Mouse (Mus musculus) midbrain, embryonic 16.5 days (tissue): ENCODE results near the gene Rad17. TPM values are rescaled to one million over a fixed set of nuclear protein-coding genes. Genes with fewer than 3 reads are reported as not detected.

Experiments
- ATAC-seq: fragments of 200-750 bp; cut with Nextera tagmentation; 2 replicates; pipeline ENCODE4 v1.8.0; 2017; ENCODE audit warnings: moderate TSS enrichment
- H3K27ac ChIP-seq: fragments of 300-500 bp; sonication (generic); 2 replicates; pipeline ENCODE4 v1.5.1; 2014; ENCODE audit warnings: mild to moderate bottlenecking, low read length, mixed read lengths
- H3K27me3 ChIP-seq: fragments of 300-500 bp; sonication (generic); 2 replicates; pipeline ENCODE4 v1.6.1; 2014; ENCODE audit warnings: low read depth, low read length, mixed read lengths; ENCODE audit not compliant: control insufficient read depth, insufficient read depth
- H3K36me3 ChIP-seq: fragments of 300-500 bp; sonication (generic); 2 replicates; pipeline ENCODE4 v1.6.1; 2014; ENCODE audit warnings: mild to moderate bottlenecking, low read length, moderate library complexity, mixed read lengths; ENCODE audit not compliant: control insufficient read depth, insufficient read depth
- H3K4me1 ChIP-seq: fragments of 300-500 bp; sonication (generic); 2 replicates; pipeline ENCODE4 v1.6.1; 2014; ENCODE audit warnings: mild to moderate bottlenecking, low read length, mixed read lengths; ENCODE audit not compliant: control insufficient read depth, insufficient read depth
- H3K4me2 ChIP-seq: fragments of 300-500 bp; sonication (generic); 2 replicates; pipeline ENCODE4 v1.6.1; 2014; ENCODE audit warnings: mild to moderate bottlenecking, low read length, mixed read lengths
- H3K4me3 ChIP-seq: fragments of 300-500 bp; sonication (generic); 2 replicates; pipeline ENCODE4 v1.5.1; 2014; ENCODE audit warnings: low read depth, mild to moderate bottlenecking, low read length, moderate library complexity, mixed read lengths
- H3K9ac ChIP-seq: fragments of 300-500 bp; sonication (generic); 2 replicates; pipeline ENCODE4 v1.6.1; 2014; ENCODE audit warnings: low read depth, low read length, mixed read lengths
- H3K9me3 ChIP-seq: fragments of 300-500 bp; sonication (generic); replicated peaks from 2 replicates; pipeline ENCODE4 v1.6.1; 2014; ENCODE audit warnings: mild to moderate bottlenecking, low read length, mixed read lengths; ENCODE audit not compliant: control insufficient read depth, poor library complexity, severe bottlenecking
- WGBS: fragments of 180-500 bp; shearing (Covaris S2); extraction: QIAGEN DNeasy Blood & Tissue Kit; methylation state at CpG from one replicate; pipeline ENCODE4 v1.1.7; 2014; 5-methylcytosine and 5-hydroxymethylcytosine counted together
- polyA plus RNA-seq: library from polyadenylated mRNA; unstranded; fragments of >200 nt; fragmentation: Nextera tagmentation; extraction: Ambion mirVana; gene quantifications from 2 replicates; pipeline ENCODE4 v1.2.1, GENCODE M21; 2015

Rad17 gene
- polyA plus RNA-seq, 1 experiment from 2014 or later, result 18.0 TPM

GRCm38 (mm10) chr13:100588646-100589045, 62.2 kb downstream of the Rad17 start:
- no peaks in the 10 kb centered on the region for H3K9me3 ChIP-seq
- WGBS, result 89% methylated on average over 11 of the region's 12 CpGs
- H3K36me3 ChIP-seq, result no peaks in the 10 kb centered on the region
- H3K27ac ChIP-seq, result no peak overlapping the region
- no peaks in the 10 kb centered on the region for H3K4me1 ChIP-seq
- no peaks in the 10 kb centered on the region for H3K27me3 ChIP-seq
- H3K4me3 ChIP-seq, result no peak overlapping the region
- no peak overlapping the region for H3K9ac ChIP-seq
- 0 out of 2 replicates have a peak overlapping the region, but pooled peaks have one; percentile 22 for H3K4me2 ChIP-seq
- ATAC-seq, result peak; percentile 54; the same call in 1 of the 2 replicates

GRCm38 (mm10) chr13:100582144-100582543, 68.7 kb downstream of the Rad17 start:
- H3K27me3 ChIP-seq, result no peaks in the 10 kb centered on the region
- no peak overlapping the region for H3K9ac ChIP-seq
- no peaks in the 10 kb centered on the region for H3K36me3 ChIP-seq
- H3K9me3 ChIP-seq, result no peaks in the 10 kb centered on the region
- H3K4me1 ChIP-seq, result no peaks in the 10 kb centered on the region
- H3K4me2 ChIP-seq, result no peak overlapping the region
- WGBS, result 55% methylated on average over 6 of the region's 6 CpGs
- no peak for ATAC-seq
- H3K27ac ChIP-seq, result no peak overlapping the region
- no peak overlapping the region for H3K4me3 ChIP-seq

- Histone ChIP-seq H3K4me1 (no peaks in the 10 kb centered on the region), H3K4me2 (no peak overlapping the region), H3K4me3 (no peak overlapping the region), H3K9ac (no peak overlapping the region), H3K27ac (no peak overlapping the region), H3K36me3 (no peaks in the 10 kb centered on the region), H3K9me3 (no peaks in the 10 kb centered on the region), H3K27me3 (no peaks in the 10 kb centered on the region)
- ATAC-seq, result no peak
- 22% methylated on average over 3 of the region's 3 CpGs for WGBS
These were observed 69.2 kb downstream of the Rad17 start for GRCm38 (mm10) chr13:100581701-100582100.

DNA sequence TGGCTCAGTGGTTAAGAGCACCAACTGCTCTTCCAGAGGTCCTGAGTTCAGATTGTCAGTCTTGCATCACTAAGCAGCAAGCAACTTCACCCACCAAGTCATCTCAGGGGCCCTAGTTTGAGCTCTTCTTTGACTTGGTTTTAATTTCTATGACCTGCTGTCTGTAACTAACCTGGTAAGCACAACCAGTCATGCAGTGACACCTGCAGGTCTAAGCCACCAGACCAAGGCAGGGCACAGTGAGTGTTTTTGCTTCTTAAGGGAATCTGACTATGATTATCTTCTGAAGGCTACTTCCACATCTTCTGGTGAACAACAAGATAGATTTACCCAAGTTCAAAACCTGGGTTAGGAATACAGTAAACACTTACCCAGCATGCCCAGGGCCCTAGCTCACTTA, 70.9 kb downstream of the Rad17 start:
- ATAC-seq, result no peak
- no peaks in the 10 kb centered on the region for H3K27me3 ChIP-seq

DNA sequence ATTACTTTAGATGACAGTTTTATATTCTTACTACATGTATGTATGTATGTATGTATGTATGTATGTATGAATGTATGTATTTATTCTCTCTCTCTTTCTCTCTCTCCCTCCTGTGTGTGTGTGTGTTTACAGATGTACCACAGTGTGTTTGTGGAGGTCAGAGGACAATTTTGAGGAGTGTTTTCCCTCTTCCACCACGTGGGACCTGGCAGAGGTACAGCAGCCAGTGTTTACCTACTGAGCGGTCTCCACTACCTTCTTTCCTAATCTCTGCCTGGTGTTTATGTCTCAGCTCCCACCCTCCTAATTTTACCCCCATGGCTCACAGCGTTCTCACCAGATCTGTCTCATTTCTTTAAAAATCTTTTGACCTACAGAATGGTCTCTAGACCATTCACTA, 71.6 kb downstream of the Rad17 start:
- H3K9me3 ChIP-seq, result no peaks in the 10 kb centered on the region; the same call in 1 of the 2 replicates
- H3K4me3 ChIP-seq, result no peak overlapping the region
- no peaks in the 10 kb centered on the region for H3K27me3 ChIP-seq
- H3K36me3 ChIP-seq, result no peaks in the 10 kb centered on the region
- H3K4me1 ChIP-seq, result no peaks in the 10 kb centered on the region
- WGBS, result 56% methylated on average over 3 of the region's 3 CpGs
- no peak overlapping the region for H3K9ac ChIP-seq
- H3K27ac ChIP-seq, result no peak overlapping the region
- no peak for ATAC-seq
- no peak overlapping the region for H3K4me2 ChIP-seq

More for the DNA sequence above, 70.9 kb downstream of the Rad17 start:
- no peak overlapping the region for H3K27ac ChIP-seq
- no peaks in the 10 kb centered on the region for H3K36me3 ChIP-seq
- no peaks in the 10 kb centered on the region for H3K4me1 ChIP-seq
- no peaks in the 10 kb centered on the region; the same call in 1 of the 2 replicates for H3K9me3 ChIP-seq
- H3K4me2 ChIP-seq, result no peak overlapping the region
- H3K9ac ChIP-seq, result no peak overlapping the region
- no peak overlapping the region for H3K4me3 ChIP-seq

DNA sequence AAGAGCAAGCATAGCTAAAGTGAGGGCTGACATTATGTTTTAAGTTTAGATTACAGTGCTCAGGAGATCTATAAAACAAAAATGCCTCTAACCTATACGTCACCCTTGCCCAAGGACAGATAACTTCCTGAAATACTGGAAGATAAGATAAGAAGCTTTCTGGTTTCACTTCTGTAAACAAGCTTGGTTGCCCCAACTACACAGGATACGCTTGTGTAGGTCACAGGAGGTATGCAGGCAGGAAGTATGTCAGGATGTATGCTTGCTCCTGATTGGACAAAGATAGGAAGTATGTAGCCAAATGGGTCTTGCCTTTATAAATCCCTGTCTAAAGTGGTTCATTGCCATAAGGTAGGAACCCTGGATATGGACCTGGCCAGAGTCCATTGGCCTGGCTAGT, 74.9 kb downstream of the Rad17 start:
- no peaks in the 10 kb centered on the region; the same call in 1 of the 2 replicates for H3K9me3 ChIP-seq
- H3K27ac ChIP-seq, result no peak overlapping the region
- no peaks in the 10 kb centered on the region for H3K27me3 ChIP-seq
- H3K4me3 ChIP-seq, result no peak overlapping the region
- no peaks in the 10 kb centered on the region for H3K36me3 ChIP-seq
- H3K4me2 ChIP-seq, result no peak overlapping the region
- H3K9ac ChIP-seq, result no peak overlapping the region
- H3K4me1 ChIP-seq, result no peaks in the 10 kb centered on the region
- 87% methylated on average over 2 of the region's 2 CpGs for WGBS
- no peak for ATAC-seq

GRCm38 (mm10) chr13:100570713-100571112, 80.1 kb downstream of the Rad17 start:
- WGBS, result 72% methylated on average over 2 of the region's 2 CpGs
- no peak overlapping the region for H3K9ac ChIP-seq
- H3K36me3 ChIP-seq, result no peaks in the 10 kb centered on the region
- no peak overlapping the region for H3K4me2 ChIP-seq
- no peaks in the 10 kb centered on the region for H3K27me3 ChIP-seq
- no peak for ATAC-seq
- H3K4me1 ChIP-seq, result no peaks in the 10 kb centered on the region
- no peak overlapping the region for H3K4me3 ChIP-seq
- no peak overlapping the region for H3K27ac ChIP-seq
- no peaks in the 10 kb centered on the region; the same call in 1 of the 2 replicates for H3K9me3 ChIP-seq

DNA sequence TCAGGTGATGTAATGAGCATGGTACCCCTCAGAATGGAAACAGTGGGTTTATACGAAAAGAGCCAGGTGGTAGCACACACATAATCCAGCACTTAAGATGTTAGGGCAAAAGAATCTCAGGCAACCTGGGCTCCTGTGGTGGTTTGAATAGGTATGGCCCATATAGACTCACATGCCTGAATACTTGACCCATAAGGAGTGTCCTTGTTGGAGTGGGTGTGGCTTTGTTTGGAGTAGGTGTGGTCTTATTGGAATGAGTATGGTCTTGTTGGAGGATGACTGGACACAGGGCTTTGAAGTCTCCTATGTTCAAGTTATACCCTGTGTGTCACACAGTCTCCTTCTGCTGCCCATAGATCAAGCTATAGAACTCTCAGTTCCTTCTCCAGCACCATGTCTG, 82.5 kb downstream of the Rad17 start:
- no peaks in the 10 kb centered on the region for H3K4me1 ChIP-seq
- H3K36me3 ChIP-seq, result no peaks in the 10 kb centered on the region
- no peak overlapping the region for H3K4me3 ChIP-seq
- H3K9ac ChIP-seq, result no peak overlapping the region
- WGBS, result 90% methylated on average over 1 of the region's 1 CpGs
- H3K4me2 ChIP-seq, result no peak overlapping the region
- H3K9me3 ChIP-seq, result no peaks in the 10 kb centered on the region
- no peak overlapping the region for H3K27ac ChIP-seq
- ATAC-seq, result no peak
- no peaks in the 10 kb centered on the region for H3K27me3 ChIP-seq
